Mouse (Mus musculus) neural tube, embryonic 11.5 days (tissue): Measurements from ENCODE around the gene Popdc2. TPM values are rescaled to one million over a fixed set of nuclear protein-coding genes. Genes with fewer than 3 reads are reported as not detected.

ENCODE experiments used
- ATAC-seq: fragments of 200-750 bp; cut with Nextera tagmentation; 2 replicates; pipeline ENCODE4 v1.8.0; 2017; ENCODE audit warnings: moderate number of reproducible peaks, mild to moderate bottlenecking, moderate TSS enrichment, moderate library complexity; ENCODE audit not compliant: insufficient read depth, low FRiP score, low TSS enrichment
- DNase-seq: peaks from one replicate; pipeline ENCODE4 v3.0.0-alpha.2; 2015; ENCODE audit warnings: low spot score
- H3K27ac ChIP-seq: fragments of 300-500 bp; sonication (generic); 2 replicates; pipeline ENCODE4 v1.5.1; 2014; ENCODE audit warnings: low read depth, mild to moderate bottlenecking, low read length
- H3K27me3 ChIP-seq: fragments of 300-500 bp; sonication (generic); 2 replicates; pipeline ENCODE4 v1.6.1; 2014; ENCODE audit warnings: mild to moderate bottlenecking, low read length, mixed read lengths; ENCODE audit not compliant: control insufficient read depth, insufficient read depth
- H3K36me3 ChIP-seq: fragments of 300-500 bp; sonication (generic); 2 replicates; pipeline ENCODE4 v1.6.1; 2014; ENCODE audit warnings: mild to moderate bottlenecking, low read length, moderate library complexity, mixed read lengths; ENCODE audit not compliant: control insufficient read depth, insufficient read depth
- H3K4me1 ChIP-seq: fragments of 300-500 bp; sonication (generic); 2 replicates; pipeline ENCODE4 v1.6.1; 2014; ENCODE audit warnings: low read length, mixed read lengths; ENCODE audit not compliant: control insufficient read depth, insufficient read depth
- H3K4me2 ChIP-seq: fragments of 300-500 bp; sonication (generic); 2 replicates; pipeline ENCODE4 v1.6.1; 2014; ENCODE audit warnings: low read depth, mild to moderate bottlenecking, moderate library complexity
- H3K4me3 ChIP-seq: fragments of 300-500 bp; sonication (generic); 2 replicates; pipeline ENCODE4 v1.5.1; 2014; ENCODE audit warnings: low read depth, low read length
- H3K9ac ChIP-seq: fragments of 300-500 bp; sonication (generic); 2 replicates; pipeline ENCODE4 v1.6.1; 2014; ENCODE audit warnings: mild to moderate bottlenecking, low read length
- H3K9me3 ChIP-seq: fragments of 300-500 bp; sonication (generic); 2 replicates; pipeline ENCODE4 v1.6.1; 2016; ENCODE audit warnings: low read length; ENCODE audit not compliant: control insufficient read depth
- WGBS: fragments of 180-500 bp; shearing (Covaris S2); extraction: QIAGEN DNeasy Blood & Tissue Kit; methylation state at CpG from one replicate; pipeline ENCODE4 v1.1.7; 2014; 5-methylcytosine and 5-hydroxymethylcytosine counted together
- polyA plus RNA-seq: library from polyadenylated mRNA; unstranded; fragments of >200 nt; fragmentation: Nextera tagmentation; extraction: Ambion mirVana; gene quantifications from 2 replicates; pipeline ENCODE4 v1.2.1, GENCODE M21; 2014

Gene Popdc2
- polyA plus RNA-seq, 1 experiment from 2014 or later: 1.2 TPM

- Histone ChIP-seq H3K9ac (no peak overlapping the region), H3K4me3 (no peak overlapping the region), H3K36me3 (0 out of 2 replicates have a peak, but pooled peaks cover 2% of the 10 kb centered on the region), H3K27ac (no peak overlapping the region), H3K9me3 (no peaks in the 10 kb centered on the region), H3K4me1 (peaks cover 3% of the 10 kb centered on the region; the same call in 1 of the 2 replicates), H3K27me3 (no peaks in the 10 kb centered on the region), H3K4me2 (no peak overlapping the region)
- 86% methylated on average over 6 of the region's 6 CpGs for WGBS
- DNase-seq: no peak
- no peak for ATAC-seq
Measured at GRCm38 (mm10) chr16:38350939-38351338, 11.1 kb upstream of the Popdc2 start.

- no peak overlapping the region for H3K4me2 ChIP-seq
- ATAC-seq: no peak
- WGBS: 87% methylated on average over 7 of the region's 7 CpGs
Measured at GRCm38 (mm10) chr16:38352031-38352430, 10.0 kb upstream of the Popdc2 start.

GRCm38 (mm10) chr16:38352851-38353250 is 9.2 kb upstream of the Popdc2 start:
- H3K9ac ChIP-seq: no peak overlapping the region
- no peaks in the 10 kb centered on the region for H3K27me3 ChIP-seq
- DNase-seq (no peak), ATAC-seq (no peak)
- no peaks in the 10 kb centered on the region for H3K9me3 ChIP-seq
- no peak overlapping the region for H3K4me3 ChIP-seq
- 0 out of 2 replicates have a peak, but pooled peaks cover 2% of the 10 kb centered on the region for H3K36me3 ChIP-seq
- no peaks in the 10 kb centered on the region for H3K4me1 ChIP-seq
- H3K4me2 ChIP-seq: no peak overlapping the region
- no peak overlapping the region for H3K27ac ChIP-seq

More at GRCm38 (mm10) chr16:38352031-38352430, 10.0 kb upstream of the Popdc2 start:
- Histone ChIP-seq H3K9ac (no peak overlapping the region), H3K4me1 (peaks cover 3% of the 10 kb centered on the region; the same call in 1 of the 2 replicates), H3K36me3 (0 out of 2 replicates have a peak, but pooled peaks cover 2% of the 10 kb centered on the region), H3K4me3 (no peak overlapping the region), H3K27me3 (no peaks in the 10 kb centered on the region), H3K27ac (no peak overlapping the region), H3K9me3 (no peaks in the 10 kb centered on the region)
- no peak for DNase-seq

- Histone ChIP-seq H3K4me1 (no peaks in the 10 kb centered on the region), H3K36me3 (0 out of 2 replicates have a peak, but pooled peaks cover 2% of the 10 kb centered on the region), H3K4me2 (no peak overlapping the region), H3K4me3 (no peak overlapping the region), H3K9me3 (no peaks in the 10 kb centered on the region), H3K27ac (no peak overlapping the region), H3K9ac (no peak overlapping the region), H3K27me3 (no peaks in the 10 kb centered on the region)
- 92% methylated on average over 2 of the region's 2 CpGs for WGBS
- DNase-seq: no peak
- no peak for ATAC-seq
Measured at GRCm38 (mm10) chr16:38353642-38354041, 8.4 kb upstream of the Popdc2 start.

GRCm38 (mm10) chr16:38354185-38354913 is 7.7 kb upstream of the Popdc2 start:
- WGBS: 93% methylated on average over 5 of the region's 5 CpGs
- Histone ChIP-seq H3K36me3 (0 out of 2 replicates have a peak, but pooled peaks cover 2% of the 10 kb centered on the region), H3K27ac (no peak overlapping the region), H3K9me3 (no peaks in the 10 kb centered on the region), H3K27me3 (no peaks in the 10 kb centered on the region), H3K9ac (no peak overlapping the region), H3K4me3 (no peak overlapping the region), H3K4me2 (no peak overlapping the region), H3K4me1 (no peaks in the 10 kb centered on the region)
- DNase-seq (no peak), ATAC-seq (no peak)

- H3K27me3 ChIP-seq: no peaks in the 10 kb centered on the region
- H3K36me3 ChIP-seq: no peaks in the 10 kb centered on the region
- no peaks in the 10 kb centered on the region for H3K9me3 ChIP-seq
- no peaks in the 10 kb centered on the region for H3K4me1 ChIP-seq
- ATAC-seq (no peak), DNase-seq (no peak)
- no peak overlapping the region for H3K4me2 ChIP-seq
- no peak overlapping the region for H3K4me3 ChIP-seq
- no peak overlapping the region for H3K27ac ChIP-seq
- no peak overlapping the region for H3K9ac ChIP-seq
- WGBS: 87% methylated on average over 6 of the region's 6 CpGs
Measured at GRCm38 (mm10) chr16:38358256-38358812, 3.7 kb upstream of the Popdc2 start.

GRCm38 (mm10) chr16:38359241-38359640 is 2.8 kb upstream of the Popdc2 start:
- ATAC-seq (no peak), DNase-seq (no peak)
- no peaks in the 10 kb centered on the region for H3K36me3 ChIP-seq
- no peaks in the 10 kb centered on the region for H3K27me3 ChIP-seq
- WGBS: 98% methylated on average over 2 of the region's 2 CpGs
- no peak overlapping the region for H3K9ac ChIP-seq
- H3K27ac ChIP-seq: no peak overlapping the region
- H3K9me3 ChIP-seq: no peaks in the 10 kb centered on the region
- no peaks in the 10 kb centered on the region for H3K4me1 ChIP-seq
- H3K4me2 ChIP-seq: no peak overlapping the region
- H3K4me3 ChIP-seq: no peak overlapping the region

- no peaks in the 10 kb centered on the region for H3K27me3 ChIP-seq
- H3K4me2 ChIP-seq: no peak overlapping the region
- ATAC-seq (no peak), DNase-seq (no peak)
- no peak overlapping the region for H3K4me3 ChIP-seq
- H3K9ac ChIP-seq: no peak overlapping the region
- WGBS: 85% methylated on average over 3 of the region's 3 CpGs
- no peaks in the 10 kb centered on the region for H3K4me1 ChIP-seq
- H3K27ac ChIP-seq: no peak overlapping the region
- H3K36me3 ChIP-seq: no peaks in the 10 kb centered on the region
- H3K9me3 ChIP-seq: no peaks in the 10 kb centered on the region
Measured at GRCm38 (mm10) chr16:38359857-38360256, 2.2 kb upstream of the Popdc2 start.

GRCm38 (mm10) chr16:38360317-38360716 is 1.7 kb upstream of the Popdc2 start:
- Histone ChIP-seq H3K9me3 (no peaks in the 10 kb centered on the region), H3K4me2 (no peak overlapping the region), H3K27ac (no peak overlapping the region), H3K4me3 (no peak overlapping the region), H3K27me3 (no peaks in the 10 kb centered on the region), H3K36me3 (no peaks in the 10 kb centered on the region), H3K4me1 (no peaks in the 10 kb centered on the region), H3K9ac (no peak overlapping the region)
- 29% methylated on average over 2 of the region's 2 CpGs for WGBS
- DNase-seq: no peak
- ATAC-seq: no peak
